Mouse (Mus musculus): Measurements from ENCODE around the gene Kcmf1. TPM values are rescaled to one million over a fixed set of nuclear protein-coding genes. Genes with fewer than 3 reads are reported as not detected.
A peak's percentile ranks its signal among the peaks of the same experiment; 100 is the strongest.
"Not testable (repeated sequence)": the region's sequence is repeated elsewhere in the genome, so short reads cannot be mapped to it uniquely, and the experiment has no call there.

Kcmf1 gene
- total RNA-seq, 4 experiments from 2014 or later: 181 to 260 (median 210) TPM

GRCm38 (mm10) chr6:72899201-72899780 is 488 bp downstream of the Kcmf1 start:
- DNase-seq (ENCODE audit: low spot score in 2 of 2): peak in 1 of 2 experiments; percentile 6

- peak; percentile 19 to 27 for DNase-seq (ENCODE audit: low spot score in 2 of 2)
These were observed 1.3 kb downstream of the Kcmf1 start for GRCm38 (mm10) chr6:72898244-72899200.

GRCm38 (mm10) chr6:72895000-72895399 is 4.8 kb downstream of the Kcmf1 start:
- no peak for DNase-seq (ENCODE audit: low spot score in 2 of 2)

- DNase-seq (ENCODE audit: low spot score in 2 of 2): peak in 1 of 2 experiments; percentile 55
These were observed 8.5 kb downstream of the Kcmf1 start for GRCm38 (mm10) chr6:72891238-72891637.

GRCm38 (mm10) chr6:72888655-72889054 is 11.1 kb downstream of the Kcmf1 start:
- DNase-seq (ENCODE audit: low spot score in 2 of 2): no peak

- DNase-seq (ENCODE audit: low spot score in 2 of 2): no peak
These were observed 14.5 kb downstream of the Kcmf1 start for GRCm38 (mm10) chr6:72885268-72885667.

GRCm38 (mm10) chr6:72884767-72885166 is 15.0 kb downstream of the Kcmf1 start:
- DNase-seq (ENCODE audit: low spot score in 2 of 2): no peak

GRCm38 (mm10) chr6:72882661-72883458 is 16.9 kb downstream of the Kcmf1 start:
- DNase-seq (ENCODE audit: low spot score in 2 of 2): no peak

- DNase-seq (ENCODE audit: low spot score in 2 of 2): no peak
These were observed 17.6 kb downstream of the Kcmf1 start for GRCm38 (mm10) chr6:72882222-72882621.

GRCm38 (mm10) chr6:72881619-72881979 is 18.2 kb downstream of the Kcmf1 start:
- no peak for DNase-seq (ENCODE audit: low spot score in 2 of 2)

GRCm38 (mm10) chr6:72880913-72881618 is 18.7 kb downstream of the Kcmf1 start:
- DNase-seq (ENCODE audit: low spot score in 2 of 2): no peak

GRCm38 (mm10) chr6:72876629-72877028 is 23.1 kb downstream of the Kcmf1 start:
- no peak for DNase-seq (ENCODE audit: low spot score in 2 of 2)

GRCm38 (mm10) chr6:72873338-72873737 is 26.4 kb downstream of the Kcmf1 start:
- DNase-seq (ENCODE audit: low spot score in 2 of 2): peak; percentile 19 to 56

GRCm38 (mm10) chr6:72872276-72872675 is 27.5 kb downstream of the Kcmf1 start:
- DNase-seq (ENCODE audit: low spot score in 2 of 2): no peak

GRCm38 (mm10) chr6:72869601-72870000 is 30.2 kb downstream of the Kcmf1 start:
- no peak for DNase-seq (ENCODE audit: low spot score in 2 of 2)

GRCm38 (mm10) chr6:72868688-72869087 is 31.1 kb downstream of the Kcmf1 start:
- DNase-seq (ENCODE audit: low spot score in 2 of 2): no peak

- no peak for DNase-seq (ENCODE audit: low spot score in 2 of 2)
These were observed 32.0 kb downstream of the Kcmf1 start for GRCm38 (mm10) chr6:72867746-72868145.

- DNase-seq (ENCODE audit: low spot score in 2 of 2): no peak
These were observed 33.5 kb downstream of the Kcmf1 start for GRCm38 (mm10) chr6:72866232-72866631.

- DNase-seq (ENCODE audit: low spot score in 2 of 2): not testable (repeated sequence)
These were observed 37.1 kb downstream of the Kcmf1 start for GRCm38 (mm10) chr6:72862686-72863085.

- no peak for DNase-seq (ENCODE audit: low spot score in 2 of 2)
These were observed 45.5 kb downstream of the Kcmf1 start for GRCm38 (mm10) chr6:72854256-72854655.

GRCm38 (mm10) chr6:72852180-72852579 is 47.6 kb downstream of the Kcmf1 start:
- no peak for DNase-seq (ENCODE audit: low spot score in 2 of 2)

All from gastrocnemius, adult 8-10 months (tissue).